Mouse (Mus musculus): ENCODE results near the gene Tnfaip1. TPM values are rescaled to one million over a fixed set of nuclear protein-coding genes. Genes with fewer than 3 reads are reported as not detected.
"Not testable (repeated sequence)": the region's sequence is repeated elsewhere in the genome, so short reads cannot be mapped to it uniquely, and the experiment has no call there.

The Tnfaip1 gene
- polyA plus RNA-seq (2015; fragmentation: Nextera tagmentation; extraction: Ambion mirVana) = 80.2 and 85.1 TPM in 2 replicates

- WGBS = under 1% methylated on average over 52 of the region's 52 CpGs
- Histone ChIP-seq H3K9me3 (ENCODE audit: control insufficient read depth, low read length) (no peaks in the 10 kb centered on the region), H3K4me1 (replicated peaks; ENCODE audit: control insufficient read depth, insufficient read depth, low read length) (peaks cover 23% of the 10 kb centered on the region), H3K27ac (ENCODE audit: low read length) (peak within 1 kb of the TSS; percentile 97), H3K27me3 (ENCODE audit: control insufficient read depth, insufficient read depth, low read depth, low read length) (no peaks in the 10 kb centered on the region), H3K9ac (ENCODE audit: low read length) (peak within 1 kb of the TSS; percentile 92), H3K4me3 (ENCODE audit: low read length) (peak within 1 kb of the TSS; percentile 97), H3K36me3 (ENCODE audit: control insufficient read depth, insufficient read depth, low read length) (peaks cover 14% of the 10 kb centered on the region), H3K4me2 (ENCODE audit: low read depth, low read length) (peak within 1 kb of the TSS; percentile 92)
- peak; percentile 98 for ATAC-seq (ENCODE audit: low read depth)
Observed at GRCm38 (mm10) chr11:78536080-78536689, at the start of gene Tnfaip1, which contains the start of gene Ift20. Gene Tnfaip1, minus strand, starts transcription at chr11:78536332. Gene Ift20, plus strand, starts transcription at chr11:78536361.

- no peak overlapping the region for H3K9ac ChIP-seq (ENCODE audit: low read length)
- no peaks in the 10 kb centered on the region for H3K27me3 ChIP-seq (ENCODE audit: control insufficient read depth, insufficient read depth, low read depth, low read length)
- H3K36me3 ChIP-seq (ENCODE audit: control insufficient read depth, insufficient read depth, low read length) = peaks cover 23% of the 10 kb centered on the region
- H3K4me2 ChIP-seq (ENCODE audit: low read depth, low read length) = no peak overlapping the region
- 71% methylated on average over 6 of the region's 6 CpGs for WGBS
- no peak overlapping the region for H3K4me3 ChIP-seq (ENCODE audit: low read length)
- no peak overlapping the region for H3K27ac ChIP-seq (ENCODE audit: low read length)
- H3K4me1 ChIP-seq (replicated peaks; ENCODE audit: control insufficient read depth, insufficient read depth, low read length) = no peaks in the 10 kb centered on the region
- ATAC-seq (ENCODE audit: low read depth) = no peak
- peaks cover 2% of the 10 kb centered on the region; the same call in 1 of the 2 replicates for H3K9me3 ChIP-seq (ENCODE audit: control insufficient read depth, low read length)
Observed at GRCm38 (mm10) chr11:78582848-78583247, 46.7 kb upstream of the Tnfaip1 start.

- H3K27ac ChIP-seq (ENCODE audit: low read length) = no peak overlapping the region
- ATAC-seq (ENCODE audit: low read depth) = no peak
- WGBS = 32% methylated on average over 2 of the region's 2 CpGs
- H3K36me3 ChIP-seq (ENCODE audit: control insufficient read depth, insufficient read depth, low read length) = peaks cover 12% of the 10 kb centered on the region
- no peaks in the 10 kb centered on the region for H3K4me1 ChIP-seq (replicated peaks; ENCODE audit: control insufficient read depth, insufficient read depth, low read length)
- no peak overlapping the region for H3K9ac ChIP-seq (ENCODE audit: low read length)
- no peak overlapping the region for H3K4me2 ChIP-seq (ENCODE audit: low read depth, low read length)
- no peaks in the 10 kb centered on the region for H3K27me3 ChIP-seq (ENCODE audit: control insufficient read depth, insufficient read depth, low read depth, low read length)
- no peaks in the 10 kb centered on the region for H3K9me3 ChIP-seq (ENCODE audit: control insufficient read depth, low read length)
- H3K4me3 ChIP-seq (ENCODE audit: low read length) = no peak overlapping the region
Observed at GRCm38 (mm10) chr11:78574975-78575374, 38.8 kb upstream of the Tnfaip1 start.

GRCm38 (mm10) chr11:78574536-78574935, 38.4 kb upstream of the Tnfaip1 start:
- Histone ChIP-seq H3K27me3 (ENCODE audit: control insufficient read depth, insufficient read depth, low read depth, low read length) (no peaks in the 10 kb centered on the region), H3K36me3 (ENCODE audit: control insufficient read depth, insufficient read depth, low read length) (peaks cover 12% of the 10 kb centered on the region), H3K4me3 (ENCODE audit: low read length) (no peak overlapping the region), H3K4me2 (ENCODE audit: low read depth, low read length) (no peak overlapping the region), H3K9me3 (ENCODE audit: control insufficient read depth, low read length) (no peaks in the 10 kb centered on the region), H3K9ac (ENCODE audit: low read length) (no peak overlapping the region), H3K27ac (ENCODE audit: low read length) (no peak overlapping the region), H3K4me1 (replicated peaks; ENCODE audit: control insufficient read depth, insufficient read depth, low read length) (no peaks in the 10 kb centered on the region)
- ATAC-seq (ENCODE audit: low read depth) = no peak
- WGBS = 65% methylated on average over 3 of the region's 3 CpGs

GRCm38 (mm10) chr11:78574031-78574430, 37.9 kb upstream of the Tnfaip1 start:
- ATAC-seq (ENCODE audit: low read depth); H3K4me1 ChIP-seq (replicated peaks; ENCODE audit: control insufficient read depth, insufficient read depth, low read length); H3K4me2 ChIP-seq (ENCODE audit: low read depth, low read length); H3K27me3 ChIP-seq (ENCODE audit: control insufficient read depth, insufficient read depth, low read depth, low read length); H3K9ac ChIP-seq (ENCODE audit: low read length); H3K27ac ChIP-seq (ENCODE audit: low read length); H3K4me3 ChIP-seq (ENCODE audit: low read length); H3K9me3 ChIP-seq (ENCODE audit: control insufficient read depth, low read length): not testable (repeated sequence)
- H3K36me3 ChIP-seq (ENCODE audit: control insufficient read depth, insufficient read depth, low read length) = peaks cover 11% of the 10 kb centered on the region
- WGBS = 92% methylated on average over 3 of the region's 4 CpGs

GRCm38 (mm10) chr11:78571854-78572253, 35.7 kb upstream of the Tnfaip1 start:
- 81% methylated on average over 6 of the region's 6 CpGs for WGBS
- H3K9ac ChIP-seq (ENCODE audit: low read length) = no peak overlapping the region
- H3K4me2 ChIP-seq (ENCODE audit: low read depth, low read length) = no peak overlapping the region
- H3K27ac ChIP-seq (ENCODE audit: low read length) = no peak overlapping the region
- H3K27me3 ChIP-seq (ENCODE audit: control insufficient read depth, insufficient read depth, low read depth, low read length) = no peaks in the 10 kb centered on the region
- H3K9me3 ChIP-seq (ENCODE audit: control insufficient read depth, low read length) = no peaks in the 10 kb centered on the region
- no peak overlapping the region for H3K4me3 ChIP-seq (ENCODE audit: low read length)
- ATAC-seq (ENCODE audit: low read depth) = no peak
- peaks cover 8% of the 10 kb centered on the region for H3K36me3 ChIP-seq (ENCODE audit: control insufficient read depth, insufficient read depth, low read length)
- H3K4me1 ChIP-seq (replicated peaks; ENCODE audit: control insufficient read depth, insufficient read depth, low read length) = no peaks in the 10 kb centered on the region

GRCm38 (mm10) chr11:78571441-78571840, 35.3 kb upstream of the Tnfaip1 start:
- ATAC-seq (ENCODE audit: low read depth) = no peak
- no peak overlapping the region for H3K4me2 ChIP-seq (ENCODE audit: low read depth, low read length)
- H3K9me3 ChIP-seq (ENCODE audit: control insufficient read depth, low read length) = no peaks in the 10 kb centered on the region
- H3K9ac ChIP-seq (ENCODE audit: low read length) = no peak overlapping the region
- peaks cover under 1% of the 10 kb centered on the region; the same call in 1 of the 2 replicates for H3K4me1 ChIP-seq (replicated peaks; ENCODE audit: control insufficient read depth, insufficient read depth, low read length)
- no peaks in the 10 kb centered on the region for H3K27me3 ChIP-seq (ENCODE audit: control insufficient read depth, insufficient read depth, low read depth, low read length)
- no peak overlapping the region for H3K27ac ChIP-seq (ENCODE audit: low read length)
- peaks cover 8% of the 10 kb centered on the region for H3K36me3 ChIP-seq (ENCODE audit: control insufficient read depth, insufficient read depth, low read length)
- H3K4me3 ChIP-seq (ENCODE audit: low read length) = no peak overlapping the region
- 96% methylated on average over 8 of the region's 8 CpGs for WGBS

- H3K36me3 ChIP-seq (ENCODE audit: control insufficient read depth, insufficient read depth, low read length) = peaks cover 8% of the 10 kb centered on the region
- H3K4me1 ChIP-seq (replicated peaks; ENCODE audit: control insufficient read depth, insufficient read depth, low read length) = peaks cover 3% of the 10 kb centered on the region; the same call in 1 of the 2 replicates
- H3K9me3 ChIP-seq (ENCODE audit: control insufficient read depth, low read length) = no peaks in the 10 kb centered on the region
- no peak for ATAC-seq (ENCODE audit: low read depth)
- WGBS = 46% methylated on average over 3 of the region's 3 CpGs
- H3K27ac ChIP-seq (ENCODE audit: low read length) = 0 out of 2 replicates have a peak overlapping the region, but pooled peaks have one; percentile 24
- no peak overlapping the region for H3K9ac ChIP-seq (ENCODE audit: low read length)
- no peak overlapping the region for H3K4me2 ChIP-seq (ENCODE audit: low read depth, low read length)
- no peaks in the 10 kb centered on the region for H3K27me3 ChIP-seq (ENCODE audit: control insufficient read depth, insufficient read depth, low read depth, low read length)
- no peak overlapping the region for H3K4me3 ChIP-seq (ENCODE audit: low read length)
Observed at GRCm38 (mm10) chr11:78569806-78570205, 33.7 kb upstream of the Tnfaip1 start.

GRCm38 (mm10) chr11:78568827-78569226, 32.7 kb upstream of the Tnfaip1 start:
- Histone ChIP-seq H3K4me3 (ENCODE audit: low read length) (no peak overlapping the region), H3K9ac (ENCODE audit: low read length) (no peak overlapping the region), H3K27me3 (ENCODE audit: control insufficient read depth, insufficient read depth, low read depth, low read length) (no peaks in the 10 kb centered on the region), H3K4me1 (replicated peaks; ENCODE audit: control insufficient read depth, insufficient read depth, low read length) (peaks cover 3% of the 10 kb centered on the region; the same call in 1 of the 2 replicates), H3K36me3 (ENCODE audit: control insufficient read depth, insufficient read depth, low read length) (peaks cover 5% of the 10 kb centered on the region), H3K4me2 (ENCODE audit: low read depth, low read length) (no peak overlapping the region), H3K27ac (ENCODE audit: low read length) (no peak overlapping the region), H3K9me3 (ENCODE audit: control insufficient read depth, low read length) (no peaks in the 10 kb centered on the region)
- ATAC-seq (ENCODE audit: low read depth) = no peak
- WGBS = 83% methylated on average over 10 of the region's 10 CpGs
